Mouse (Mus musculus): Measurements from ENCODE around the gene Pde4d. TPM values are rescaled to one million over a fixed set of nuclear protein-coding genes. Genes with fewer than 3 reads are reported as not detected.

Gene Pde4d
- polyA plus RNA-seq, 1 experiment from 2014 or later = 8.7 TPM

DNA sequence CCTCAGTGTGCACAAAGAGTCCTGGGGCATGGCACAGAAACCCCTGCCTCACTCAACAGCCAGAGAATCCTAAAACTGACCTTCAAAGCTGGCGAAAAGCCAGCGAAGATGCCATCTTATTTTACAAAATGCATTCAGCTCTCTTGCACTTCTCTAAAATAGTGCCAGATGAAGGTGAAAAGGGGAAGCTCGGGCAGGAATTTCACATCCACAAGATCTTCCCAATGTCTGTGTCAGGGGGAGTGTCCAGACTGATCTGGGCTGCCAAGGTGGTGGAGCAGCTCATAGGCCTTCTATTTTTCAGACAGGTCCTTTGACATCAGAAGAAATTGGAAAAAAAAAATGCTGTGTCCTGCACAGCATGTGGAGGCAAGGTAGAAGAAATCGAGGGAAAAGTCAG lies 1110.5 kb downstream of the Pde4d start:
- WGBS = 84% methylated on average over 4 of the region's 4 CpGs
- ATAC-seq (ENCODE audit: low FRiP score) = no peak
- no peaks in the 10 kb centered on the region for H3K27me3 ChIP-seq (ENCODE audit: control insufficient read depth, insufficient read depth, low read length)
- H3K4me1 ChIP-seq (ENCODE audit: control insufficient read depth, insufficient read depth, low read length) = no peaks in the 10 kb centered on the region
- no peak overlapping the region for H3K4me2 ChIP-seq
- H3K9me3 ChIP-seq (ENCODE audit: control insufficient read depth, low read length) = no peaks in the 10 kb centered on the region
- DNase-seq (ENCODE audit: low spot score, missing footprints) = no peak
- no peaks in the 10 kb centered on the region for H3K36me3 ChIP-seq (ENCODE audit: control insufficient read depth, insufficient read depth, low read length)
- no peak overlapping the region for H3K4me3 ChIP-seq (ENCODE audit: low read depth, low read length)
- H3K9ac ChIP-seq (ENCODE audit: low read length) = no peak overlapping the region
- H3K27ac ChIP-seq (ENCODE audit: low read depth, low read length) = no peak overlapping the region

DNA sequence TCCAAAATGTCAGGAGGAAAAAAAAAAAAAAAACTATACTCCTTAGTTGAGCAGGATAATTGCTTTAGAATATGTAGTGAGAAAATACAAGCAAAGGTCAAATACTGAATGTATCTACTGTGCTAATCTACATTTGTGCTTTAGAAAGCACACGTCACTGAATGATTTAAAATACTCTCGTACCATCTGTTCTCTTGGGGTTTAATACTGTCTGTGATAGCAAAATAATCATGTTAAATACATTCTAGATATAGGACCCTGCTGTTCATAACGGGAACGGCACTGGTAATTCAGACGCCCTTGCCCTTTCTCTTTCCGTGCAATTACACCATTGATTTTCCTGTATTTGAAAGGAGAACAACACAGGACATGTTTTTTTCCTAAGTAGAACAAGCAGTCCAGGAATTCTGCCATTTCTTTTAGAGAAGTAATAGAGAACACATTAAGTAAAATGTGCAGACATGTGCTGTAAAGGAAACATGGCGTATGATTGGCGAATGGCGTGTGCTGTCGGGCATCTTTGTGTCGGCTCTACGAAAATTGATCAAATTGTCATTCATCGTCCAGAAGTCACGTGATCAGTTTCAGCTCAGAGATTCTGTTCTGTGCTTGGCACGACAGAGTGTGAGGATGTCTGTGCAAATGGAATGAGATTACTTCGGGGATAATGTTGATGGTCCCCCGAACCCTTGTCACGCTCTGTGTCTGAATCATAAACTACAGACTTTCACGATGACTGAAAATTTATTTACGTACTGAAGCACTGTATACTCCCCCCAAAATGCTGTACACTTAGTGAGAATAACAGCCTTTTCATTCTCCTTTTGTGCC lies 1119.1 kb downstream of the Pde4d start:
- 92% methylated on average over 20 of the region's 20 CpGs for WGBS
- H3K27me3 ChIP-seq (ENCODE audit: control insufficient read depth, insufficient read depth, low read length) = no peaks in the 10 kb centered on the region
- no peak overlapping the region for H3K4me2 ChIP-seq
- ATAC-seq (ENCODE audit: low FRiP score) = no peak
- no peak overlapping the region for H3K27ac ChIP-seq (ENCODE audit: low read depth, low read length)
- H3K9ac ChIP-seq (ENCODE audit: low read length) = no peak overlapping the region
- no peaks in the 10 kb centered on the region for H3K36me3 ChIP-seq (ENCODE audit: control insufficient read depth, insufficient read depth, low read length)
- H3K4me3 ChIP-seq (ENCODE audit: low read depth, low read length) = no peak overlapping the region
- no peaks in the 10 kb centered on the region for H3K9me3 ChIP-seq (ENCODE audit: control insufficient read depth, low read length)
- H3K4me1 ChIP-seq (ENCODE audit: control insufficient read depth, insufficient read depth, low read length) = no peaks in the 10 kb centered on the region
- peak; percentile 64 for DNase-seq (ENCODE audit: low spot score, missing footprints)

DNA sequence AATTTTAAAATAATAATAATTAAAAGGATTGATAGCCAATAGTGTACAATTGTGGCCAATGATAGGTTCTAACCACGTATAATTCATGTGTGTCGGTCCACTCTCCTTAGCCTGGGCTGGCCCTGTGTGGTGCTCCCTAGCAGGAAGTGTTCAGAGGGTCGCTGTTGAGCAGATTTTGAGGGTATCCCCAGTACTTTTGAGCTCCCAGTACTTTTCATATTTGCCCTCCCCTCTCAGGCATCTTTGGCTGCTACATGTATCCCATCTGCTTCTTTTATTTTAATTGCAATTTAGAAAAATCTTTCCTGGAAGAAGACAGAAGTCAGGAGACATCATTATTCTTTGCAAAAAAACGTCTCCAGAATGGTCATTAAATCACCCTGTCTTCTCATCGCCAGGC lies 1119.7 kb downstream of the Pde4d start:
- H3K27ac ChIP-seq (ENCODE audit: low read depth, low read length) = no peak overlapping the region

DNA sequence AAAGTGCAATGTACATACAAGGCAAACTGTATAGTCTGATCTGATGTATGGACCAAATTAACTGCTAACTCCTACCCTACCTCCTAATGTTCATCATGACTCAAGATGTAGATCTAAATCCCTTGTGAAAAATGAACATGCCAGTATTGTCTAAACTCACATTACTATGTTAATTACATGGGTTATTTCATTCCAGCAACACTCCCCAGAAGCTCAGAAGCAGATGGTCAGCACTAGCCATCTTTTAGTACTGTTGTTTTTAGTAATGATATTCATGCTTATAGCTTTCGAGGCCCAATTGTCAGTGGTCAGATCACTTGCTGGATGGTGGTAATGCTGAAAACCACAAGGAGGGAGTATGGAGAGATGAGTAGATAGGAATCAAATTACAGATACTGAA lies 1127.0 kb downstream of the Pde4d start:
- H3K27me3 ChIP-seq (ENCODE audit: control insufficient read depth, insufficient read depth, low read length) = no peaks in the 10 kb centered on the region
- WGBS = 54% methylated on average over 1 of the region's 1 CpGs
- no peak overlapping the region for H3K9ac ChIP-seq (ENCODE audit: low read length)
- H3K4me3 ChIP-seq (ENCODE audit: low read depth, low read length) = no peak overlapping the region
- no peaks in the 10 kb centered on the region for H3K9me3 ChIP-seq (ENCODE audit: control insufficient read depth, low read length)
- peak; percentile 38; the same call in 1 of the 2 replicates for ATAC-seq (ENCODE audit: low FRiP score)
- H3K27ac ChIP-seq (ENCODE audit: low read depth, low read length) = no peak overlapping the region
- no peaks in the 10 kb centered on the region for H3K36me3 ChIP-seq (ENCODE audit: control insufficient read depth, insufficient read depth, low read length)
- no peaks in the 10 kb centered on the region for H3K4me1 ChIP-seq (ENCODE audit: control insufficient read depth, insufficient read depth, low read length)
- no peak overlapping the region for H3K4me2 ChIP-seq
- DNase-seq (ENCODE audit: low spot score, missing footprints) = peak; percentile 75

More for the DNA sequence above, 1119.7 kb downstream of the Pde4d start:
- no peak overlapping the region for H3K4me3 ChIP-seq (ENCODE audit: low read depth, low read length)
- no peak overlapping the region for H3K9ac ChIP-seq (ENCODE audit: low read length)
- H3K4me1 ChIP-seq (ENCODE audit: control insufficient read depth, insufficient read depth, low read length) = no peaks in the 10 kb centered on the region
- no peak for ATAC-seq (ENCODE audit: low FRiP score)
- no peaks in the 10 kb centered on the region for H3K9me3 ChIP-seq (ENCODE audit: control insufficient read depth, low read length)
- WGBS = 79% methylated on average over 5 of the region's 5 CpGs
- H3K4me2 ChIP-seq = no peak overlapping the region
- H3K36me3 ChIP-seq (ENCODE audit: control insufficient read depth, insufficient read depth, low read length) = no peaks in the 10 kb centered on the region
- DNase-seq (ENCODE audit: low spot score, missing footprints) = peak; percentile 26
- H3K27me3 ChIP-seq (ENCODE audit: control insufficient read depth, insufficient read depth, low read length) = no peaks in the 10 kb centered on the region

DNA sequence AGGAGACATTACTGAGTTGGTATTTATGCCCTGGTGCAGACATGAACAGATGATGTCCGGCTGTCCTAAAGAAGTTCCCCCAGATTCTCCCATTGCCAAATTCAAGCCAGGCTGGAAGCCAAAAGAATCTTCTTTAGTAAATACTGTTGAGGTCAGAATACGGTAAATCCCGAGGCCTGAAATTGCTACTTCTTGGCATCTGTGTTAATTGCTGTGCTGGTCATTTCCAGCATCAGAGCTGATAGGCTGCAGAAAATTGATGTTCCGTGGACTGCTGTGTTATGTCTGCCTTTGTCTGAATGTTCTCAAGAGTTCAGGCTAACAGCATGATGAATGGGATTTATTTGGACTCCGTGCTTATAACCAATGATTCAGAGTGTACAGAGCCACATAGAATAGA lies 1127.7 kb downstream of the Pde4d start:
- Histone ChIP-seq H3K27me3 (ENCODE audit: control insufficient read depth, insufficient read depth, low read length) (no peaks in the 10 kb centered on the region), H3K4me1 (ENCODE audit: control insufficient read depth, insufficient read depth, low read length) (no peaks in the 10 kb centered on the region), H3K36me3 (ENCODE audit: control insufficient read depth, insufficient read depth, low read length) (no peaks in the 10 kb centered on the region), H3K9ac (ENCODE audit: low read length) (no peak overlapping the region), H3K4me3 (ENCODE audit: low read depth, low read length) (no peak overlapping the region), H3K9me3 (ENCODE audit: control insufficient read depth, low read length) (no peaks in the 10 kb centered on the region), H3K4me2 (no peak overlapping the region), H3K27ac (ENCODE audit: low read depth, low read length) (no peak overlapping the region)
- DNase-seq (ENCODE audit: low spot score, missing footprints) (peak; percentile 70), ATAC-seq (ENCODE audit: low FRiP score) (no peak)
- WGBS = 86% methylated on average over 5 of the region's 5 CpGs

DNA sequence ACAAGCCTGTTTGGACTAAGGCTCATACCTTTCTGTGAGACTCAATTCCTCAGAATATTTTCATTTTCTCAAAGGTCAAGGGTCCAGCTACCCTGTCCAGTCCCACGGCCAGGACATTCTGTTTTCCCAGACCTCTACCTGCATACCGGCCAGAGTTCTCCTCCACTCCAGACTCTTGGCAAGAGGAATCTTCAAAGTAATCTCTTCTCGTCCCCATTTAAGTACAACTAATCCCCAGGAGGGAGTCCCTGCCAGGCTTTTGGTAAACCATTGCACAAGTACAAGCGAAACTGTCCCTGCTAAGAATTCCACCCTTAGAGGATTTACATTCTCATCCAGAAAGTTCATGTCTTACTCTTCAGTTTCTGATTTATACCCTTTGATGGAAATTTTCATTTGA lies 1128.2 kb downstream of the Pde4d start:
- H3K4me2 ChIP-seq = no peak overlapping the region
- H3K27ac ChIP-seq (ENCODE audit: low read depth, low read length) = no peak overlapping the region
- whole genome bisulfite sequencing = 44% methylated on average over 4 of the region's 4 CpGs
- no peaks in the 10 kb centered on the region for H3K9me3 ChIP-seq (ENCODE audit: control insufficient read depth, low read length)
- no peaks in the 10 kb centered on the region for H3K4me1 ChIP-seq (ENCODE audit: control insufficient read depth, insufficient read depth, low read length)
- DNase-seq (ENCODE audit: low spot score, missing footprints) = peak; percentile 71
- no peaks in the 10 kb centered on the region for H3K36me3 ChIP-seq (ENCODE audit: control insufficient read depth, insufficient read depth, low read length)
- ATAC-seq (ENCODE audit: low FRiP score) = no peak
- no peak overlapping the region for H3K9ac ChIP-seq (ENCODE audit: low read length)
- no peak overlapping the region for H3K4me3 ChIP-seq (ENCODE audit: low read depth, low read length)
- H3K27me3 ChIP-seq (ENCODE audit: control insufficient read depth, insufficient read depth, low read length) = no peaks in the 10 kb centered on the region

DNA sequence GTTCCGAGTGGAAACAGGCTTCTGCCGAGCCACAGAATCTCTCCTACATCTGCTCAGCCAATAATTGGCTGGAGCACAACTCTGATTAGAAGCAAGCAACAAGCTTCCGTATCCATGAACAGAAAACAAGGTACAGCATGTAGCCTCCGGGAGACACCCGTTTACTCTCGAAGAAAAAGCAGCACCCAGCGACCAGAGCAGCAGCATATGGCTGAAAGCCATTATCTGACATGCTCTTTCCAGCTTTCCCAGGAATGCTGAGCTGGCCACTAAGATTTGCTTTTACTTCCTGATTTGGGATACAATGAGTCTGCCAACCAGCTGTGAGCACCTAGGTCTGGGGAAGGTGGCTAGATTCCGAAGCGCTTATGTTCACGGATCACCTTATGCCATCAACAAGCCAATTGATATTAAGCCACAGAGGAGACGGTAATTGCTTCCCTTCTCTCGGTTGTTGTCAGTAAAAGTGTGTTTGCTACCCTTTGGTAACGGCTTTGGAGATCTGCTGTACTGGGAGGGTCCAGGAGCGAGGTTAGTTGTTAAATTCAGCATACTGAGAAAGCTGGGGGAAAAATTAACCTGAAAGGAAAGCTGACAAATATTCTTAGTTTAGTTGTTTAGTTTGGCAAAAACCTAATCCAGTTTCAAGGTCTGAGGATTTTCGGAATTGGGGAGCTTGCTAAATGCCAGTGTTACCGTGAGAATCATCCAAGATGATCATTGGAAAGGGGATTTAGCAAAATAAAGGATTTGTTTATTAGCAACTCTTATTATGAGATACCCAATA lies 1131.7 kb downstream of the Pde4d start:
- no peaks in the 10 kb centered on the region for H3K36me3 ChIP-seq (ENCODE audit: control insufficient read depth, insufficient read depth, low read length)
- H3K4me3 ChIP-seq (ENCODE audit: low read depth, low read length) = no peak overlapping the region
- no peaks in the 10 kb centered on the region for H3K9me3 ChIP-seq (ENCODE audit: control insufficient read depth, low read length)
- ATAC-seq (ENCODE audit: low FRiP score) (no peak), DNase-seq (ENCODE audit: low spot score, missing footprints) (peak; percentile 51)
- WGBS = 83% methylated on average over 16 of the region's 16 CpGs
- no peak overlapping the region for H3K9ac ChIP-seq (ENCODE audit: low read length)
- no peak overlapping the region for H3K27ac ChIP-seq (ENCODE audit: low read depth, low read length)
- no peaks in the 10 kb centered on the region for H3K27me3 ChIP-seq (ENCODE audit: control insufficient read depth, insufficient read depth, low read length)
- H3K4me1 ChIP-seq (ENCODE audit: control insufficient read depth, insufficient read depth, low read length) = no peaks in the 10 kb centered on the region
- no peak overlapping the region for H3K4me2 ChIP-seq

DNA sequence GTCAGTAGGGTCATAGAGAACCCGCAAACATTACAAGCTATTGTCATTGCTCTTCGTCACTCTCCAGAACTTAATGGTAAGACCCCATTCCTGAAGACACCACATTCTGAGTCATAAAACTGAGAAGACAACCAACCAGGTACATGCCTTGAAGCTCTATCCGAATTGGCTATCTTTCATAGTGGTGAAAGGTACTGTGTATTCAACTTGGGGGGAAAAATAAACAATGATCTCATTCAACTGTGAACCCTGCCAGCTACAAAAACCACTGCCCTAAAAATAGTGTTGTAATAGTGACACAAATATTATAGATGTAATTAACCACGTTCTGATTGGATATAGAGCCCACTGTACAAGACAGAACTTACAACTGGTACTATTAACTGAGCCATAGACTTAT lies 1140.3 kb downstream of the Pde4d start:
- Histone ChIP-seq H3K4me2 (no peak overlapping the region), H3K4me1 (ENCODE audit: control insufficient read depth, insufficient read depth, low read length) (no peaks in the 10 kb centered on the region), H3K27ac (ENCODE audit: low read depth, low read length) (no peak overlapping the region), H3K27me3 (ENCODE audit: control insufficient read depth, insufficient read depth, low read length) (no peaks in the 10 kb centered on the region), H3K9ac (ENCODE audit: low read length) (no peak overlapping the region), H3K4me3 (ENCODE audit: low read depth, low read length) (no peak overlapping the region), H3K9me3 (ENCODE audit: control insufficient read depth, low read length) (no peaks in the 10 kb centered on the region), H3K36me3 (ENCODE audit: control insufficient read depth, insufficient read depth, low read length) (no peaks in the 10 kb centered on the region)
- ATAC-seq (ENCODE audit: low FRiP score) = no peak
- WGBS = 83% methylated on average over 4 of the region's 4 CpGs
- DNase-seq (ENCODE audit: low spot score, missing footprints) = no peak

DNA sequence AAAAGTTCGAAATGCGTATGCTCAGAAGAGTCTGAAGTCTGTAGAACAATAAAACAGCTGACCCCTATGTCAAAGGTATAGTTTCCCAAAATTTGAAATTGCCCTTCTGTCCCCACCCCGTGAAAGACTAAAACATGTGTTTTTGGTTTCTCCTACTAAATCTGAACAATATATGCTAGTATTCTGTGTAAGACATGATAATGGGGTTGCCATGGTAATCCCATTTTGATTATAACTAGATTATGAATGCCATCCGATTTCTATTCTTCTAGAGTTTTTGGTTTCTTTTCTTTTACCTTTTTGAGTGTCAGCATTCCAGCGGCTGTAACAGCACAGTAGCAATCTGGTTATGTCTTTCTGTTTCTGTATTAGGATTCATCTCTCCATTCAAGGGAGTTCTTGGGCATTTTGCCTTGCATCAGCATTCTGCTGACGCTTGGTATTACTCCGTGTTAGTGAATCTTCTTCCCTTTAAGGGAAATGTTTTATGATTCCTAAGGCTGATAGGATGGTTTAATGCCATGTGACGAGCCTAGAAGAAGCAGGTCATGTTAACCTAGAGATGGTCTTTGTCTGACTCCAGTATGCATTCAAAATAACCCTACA lies 1142.5 kb downstream of the Pde4d start:
- 73% methylated on average over 8 of the region's 8 CpGs for WGBS
- no peaks in the 10 kb centered on the region for H3K36me3 ChIP-seq (ENCODE audit: control insufficient read depth, insufficient read depth, low read length)

More for the DNA sequence above, 1142.5 kb downstream of the Pde4d start:
- DNase-seq (ENCODE audit: low spot score, missing footprints) (no peak), ATAC-seq (ENCODE audit: low FRiP score) (no peak)
- H3K9me3 ChIP-seq (ENCODE audit: control insufficient read depth, low read length) = no peaks in the 10 kb centered on the region
- no peak overlapping the region for H3K9ac ChIP-seq (ENCODE audit: low read length)
- H3K4me3 ChIP-seq (ENCODE audit: low read depth, low read length) = no peak overlapping the region
- H3K27me3 ChIP-seq (ENCODE audit: control insufficient read depth, insufficient read depth, low read length) = no peaks in the 10 kb centered on the region
- H3K27ac ChIP-seq (ENCODE audit: low read depth, low read length) = no peak overlapping the region
- H3K4me1 ChIP-seq (ENCODE audit: control insufficient read depth, insufficient read depth, low read length) = no peaks in the 10 kb centered on the region
- no peak overlapping the region for H3K4me2 ChIP-seq

Data from midbrain, embryonic 11.5 days (tissue).